Mouse (Mus musculus): ENCODE data around the gene Tpr.

Tpr gene

GRCm38 (mm10) chr1:150392638-150393487 is at the start of gene Tpr, which contains the start of gene Odr4:
Tpr (plus strand) TSS chr1:150392838.
Odr4 (minus strand) TSS chr1:150393080.
- peak; percentile 100 for DNase-seq (ENCODE audit: low read depth, low spot score)

DNA sequence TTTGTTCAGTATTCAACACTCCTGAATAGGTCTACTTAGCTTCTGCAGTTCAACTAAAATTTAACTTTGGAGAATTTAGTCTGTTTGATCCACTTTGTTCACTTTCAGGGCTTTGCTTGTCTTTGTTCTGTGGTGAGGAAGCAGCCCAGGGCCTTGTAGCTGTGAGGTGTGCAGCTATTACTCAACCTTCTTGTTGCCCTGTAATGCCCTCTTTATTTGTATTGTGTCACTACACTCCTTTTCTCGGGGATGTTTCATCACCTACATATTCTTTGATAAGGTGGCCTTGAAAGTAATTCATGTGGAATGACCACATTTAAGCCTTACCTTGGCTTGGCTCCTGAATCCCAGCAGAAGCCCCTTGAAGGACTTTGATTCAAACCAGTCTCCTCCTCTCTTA is 31.8 kb upstream of the Tpr start:
- DNase-seq (ENCODE audit: low read depth, low spot score) = no peak

DNA sequence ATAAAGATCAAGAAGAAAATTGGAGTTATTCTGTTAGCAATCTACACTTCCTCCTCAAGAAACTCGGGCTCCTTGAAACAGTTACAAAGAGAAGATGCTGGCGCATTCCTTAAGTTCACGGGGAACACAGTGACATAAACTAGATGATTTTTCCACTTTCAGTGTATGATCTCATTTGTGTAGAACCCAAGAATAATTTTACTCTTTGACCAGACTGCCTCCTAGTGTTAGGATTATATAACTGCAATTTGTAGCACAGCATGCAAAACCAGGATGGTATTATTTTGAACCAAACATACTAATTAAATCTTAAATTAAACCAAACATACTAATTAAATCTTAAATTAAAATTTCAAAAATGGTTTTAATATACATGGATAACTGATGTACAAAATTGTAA is 19.7 kb upstream of the Tpr start:
- peak; percentile 22 for DNase-seq (ENCODE audit: low read depth, low spot score)

DNA sequence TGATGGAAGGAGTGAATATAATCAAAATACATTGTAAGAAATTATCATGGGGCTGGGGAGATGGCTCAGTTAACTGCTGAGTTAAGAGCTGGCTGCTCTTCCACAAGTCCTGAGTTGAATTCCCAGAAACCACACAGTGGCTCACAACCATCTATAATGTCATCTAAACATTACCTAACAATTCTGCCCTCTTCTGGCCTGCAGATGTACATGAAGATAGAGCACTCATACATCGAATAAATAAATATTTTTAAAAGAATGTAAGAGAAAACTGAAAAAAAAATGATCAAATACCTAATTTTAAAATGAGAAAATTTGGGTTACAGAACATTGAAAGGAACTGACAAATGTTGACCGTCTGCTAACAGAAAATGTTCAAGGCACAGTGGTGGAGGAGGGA is 18.4 kb upstream of the Tpr start:
- no peak for DNase-seq (ENCODE audit: low read depth, low spot score)

DNA sequence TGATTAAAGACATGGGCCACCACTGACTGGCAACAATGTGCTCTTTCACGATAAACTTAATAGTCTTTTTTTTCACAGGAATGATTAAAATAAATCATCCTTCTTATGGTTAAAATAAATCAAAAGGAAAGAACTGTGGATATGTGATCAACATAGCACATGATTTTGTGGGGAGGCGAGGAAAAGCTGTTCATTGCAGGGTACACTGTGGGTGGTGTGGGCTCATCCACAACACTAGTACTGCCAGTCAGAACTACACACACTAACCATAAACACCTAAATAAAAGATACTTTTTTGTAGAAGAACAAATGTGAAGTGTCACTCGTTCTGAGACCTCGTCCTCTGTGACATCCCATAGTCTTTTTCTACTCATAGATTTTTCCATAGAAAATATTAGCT is 8.5 kb upstream of the Tpr start:
- DNase-seq (ENCODE audit: low read depth, low spot score) = no peak

DNA sequence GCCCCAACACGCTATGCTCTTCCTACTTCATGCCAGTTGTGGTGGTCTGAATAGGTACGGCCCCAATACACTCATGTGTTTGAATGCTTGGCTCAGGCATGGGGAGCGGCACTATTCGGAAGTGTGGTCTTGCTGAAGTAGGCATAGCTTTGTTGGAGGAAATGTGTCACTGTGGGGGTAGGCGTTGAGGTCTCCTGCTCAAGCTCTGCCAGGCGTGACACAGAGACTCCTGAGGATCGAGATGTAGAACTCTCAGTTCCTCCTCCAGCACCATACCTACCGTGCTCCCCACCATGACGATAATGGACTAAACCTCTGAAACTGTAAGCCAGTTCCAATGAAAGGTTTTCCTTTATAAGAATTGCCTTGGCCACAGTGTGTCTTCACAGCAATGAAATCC is 5.1 kb upstream of the Tpr start:
- no peak for DNase-seq (ENCODE audit: low read depth, low spot score)

DNA sequence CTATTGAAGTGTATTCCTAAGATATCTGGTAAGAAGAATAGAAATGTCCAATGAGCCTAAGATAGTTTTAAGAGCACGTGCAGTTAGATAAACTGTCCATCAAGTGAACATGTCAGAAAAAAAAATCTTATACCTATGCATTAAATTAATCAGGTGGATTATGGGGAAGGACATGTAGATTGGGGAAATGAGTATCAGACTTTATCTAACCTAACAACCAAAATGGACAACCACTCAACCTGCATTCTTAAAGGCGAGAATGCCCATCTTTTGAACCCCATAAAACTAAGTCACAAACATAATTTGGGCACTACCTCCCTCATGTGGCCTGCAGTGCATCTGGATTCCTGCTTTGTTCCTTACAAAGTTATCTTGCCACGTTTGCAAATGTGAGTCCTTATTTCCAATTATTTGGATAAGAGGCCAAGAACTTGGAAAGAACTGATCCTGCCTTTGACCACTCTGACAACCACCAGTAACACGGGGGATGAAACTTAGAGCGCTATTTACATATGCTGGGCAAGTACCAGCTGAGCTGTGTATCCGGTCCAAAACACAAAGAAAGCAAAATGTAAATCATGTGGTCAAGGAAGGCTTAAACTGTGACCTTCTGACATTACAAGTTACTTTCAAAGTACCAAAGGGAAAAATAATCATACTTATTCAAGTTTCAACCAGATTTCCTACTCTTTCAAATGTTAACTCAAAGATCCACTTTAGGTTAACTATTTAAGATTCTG is 3.1 kb upstream of the Tpr start:
- no peak for DNase-seq (ENCODE audit: low read depth, low spot score)

GRCm38 (mm10) chr1:150391931-150392637 is 554 bp upstream of the Tpr start:
- no peak for DNase-seq (ENCODE audit: low read depth, low spot score)

GRCm38 (mm10) chr1:150393488-150393852 is 832 bp downstream of the Tpr start:
- DNase-seq (ENCODE audit: low read depth, low spot score) = no peak

GRCm38 (mm10) chr1:150396001-150396400 is 3.4 kb downstream of the Tpr start:
- DNase-seq (ENCODE audit: low read depth, low spot score) = no peak

DNA sequence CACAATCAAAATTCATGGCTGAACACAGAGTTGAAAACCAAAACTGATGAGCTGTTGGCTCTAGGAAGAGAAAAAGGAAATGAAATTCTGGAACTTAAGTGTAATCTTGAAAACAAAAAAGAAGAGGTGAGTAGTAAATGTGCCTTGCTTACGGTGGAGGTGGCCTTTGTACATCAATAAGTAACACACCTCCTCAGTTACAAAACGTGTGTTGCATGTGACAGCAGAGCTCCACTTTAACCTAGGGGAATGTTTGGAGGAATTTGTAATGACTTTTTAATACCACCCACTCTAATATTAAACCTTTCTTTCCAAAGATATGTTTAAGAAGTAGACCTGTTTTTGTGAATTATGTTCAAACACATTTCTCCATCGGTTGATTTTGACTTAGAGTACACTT is 11.3 kb downstream of the Tpr start:
- DNase-seq (ENCODE audit: low read depth, low spot score) = no peak

DNA sequence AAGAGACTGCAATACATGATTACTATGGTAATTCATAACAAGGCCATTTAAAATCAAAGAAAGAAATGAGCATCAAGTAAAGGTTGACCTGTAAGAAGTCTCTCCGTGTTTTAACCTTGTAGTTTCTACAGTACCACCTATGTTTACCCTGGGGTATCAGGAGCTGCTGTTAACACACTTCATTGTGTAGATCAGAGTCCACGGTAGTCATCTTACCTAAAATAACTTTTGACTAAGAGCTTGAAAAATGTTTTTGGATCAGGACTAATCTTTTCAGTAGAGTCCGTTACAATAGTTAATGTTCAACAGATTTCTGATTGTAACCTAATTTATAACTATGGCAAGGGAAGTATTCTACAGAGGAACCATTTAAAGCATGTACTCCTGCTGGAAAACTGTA is 11.9 kb downstream of the Tpr start:
- DNase-seq (ENCODE audit: low read depth, low spot score) = no peak

DNA sequence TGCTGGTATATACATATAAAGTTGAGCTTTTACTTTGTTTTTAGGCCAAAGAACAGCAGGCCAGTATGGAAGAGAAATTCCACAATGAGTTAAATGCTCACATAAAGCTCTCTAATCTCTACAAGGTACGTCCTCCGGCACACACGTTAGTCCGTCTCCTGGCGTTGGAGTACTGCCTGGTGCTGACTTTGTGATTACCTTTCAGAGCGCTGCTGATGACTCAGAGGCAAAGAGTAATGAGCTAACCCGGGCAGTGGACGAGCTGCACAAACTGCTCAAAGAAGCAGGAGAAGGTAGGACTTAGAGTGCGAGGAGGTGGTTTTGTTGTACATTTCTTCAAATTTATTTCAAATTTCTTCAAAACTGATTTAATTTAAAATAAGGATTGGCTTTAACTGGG is 14.6 kb downstream of the Tpr start:
- DNase-seq (ENCODE audit: low read depth, low spot score) = no peak

GRCm38 (mm10) chr1:150409996-150410395 is 17.4 kb downstream of the Tpr start:
- DNase-seq (ENCODE audit: low read depth, low spot score) = no peak

- no peak for DNase-seq (ENCODE audit: low read depth, low spot score)
Measured at GRCm38 (mm10) chr1:150416006-150416405, 23.4 kb downstream of the Tpr start.

DNA sequence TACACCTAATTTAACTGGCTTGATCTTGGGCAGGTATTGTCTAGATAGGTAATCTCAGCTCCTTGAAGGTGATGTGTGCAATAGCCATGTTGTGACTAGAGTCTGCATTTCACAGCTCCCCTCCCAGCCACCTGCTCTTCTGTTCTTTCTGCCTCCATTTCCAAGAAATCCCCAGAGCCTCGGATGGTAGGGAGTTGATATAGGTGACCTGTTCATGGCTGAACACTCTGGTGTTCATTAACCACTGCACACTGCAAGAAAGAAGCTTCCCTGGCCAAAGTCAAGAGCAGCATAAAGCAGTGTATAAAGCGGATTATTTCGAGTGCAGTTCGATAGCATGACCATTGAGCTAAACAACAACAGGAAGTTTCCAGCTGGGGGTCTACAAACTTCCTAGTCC is 25.8 kb downstream of the Tpr start:
- DNase-seq (ENCODE audit: low read depth, low spot score) = no peak

DNA sequence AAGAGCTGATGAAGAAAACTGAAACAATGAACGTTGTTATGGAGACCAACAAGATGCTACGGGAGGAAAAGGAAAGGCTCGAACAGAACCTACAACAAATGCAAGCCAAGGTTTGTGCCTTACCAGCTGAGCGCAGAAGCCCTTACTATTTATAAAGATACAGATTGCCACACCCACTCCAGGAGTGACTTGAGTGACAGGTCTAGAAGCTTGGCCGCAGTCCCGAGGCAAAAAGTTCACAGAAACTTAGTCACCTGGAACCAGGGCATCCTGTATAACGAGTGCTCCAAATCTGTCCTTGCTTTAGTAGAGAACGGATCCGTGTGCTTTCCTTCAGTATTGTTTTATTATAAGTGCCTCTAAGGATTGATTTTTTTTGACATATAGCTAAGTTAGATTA is 33.0 kb downstream of the Tpr start:
- no peak for DNase-seq (ENCODE audit: low read depth, low spot score)

GRCm38 (mm10) chr1:150426216-150426615 is 33.6 kb downstream of the Tpr start:
- DNase-seq (ENCODE audit: low read depth, low spot score) = peak; percentile 81

- no peak for DNase-seq (ENCODE audit: low read depth, low spot score)
Measured at GRCm38 (mm10) chr1:150438641-150439040, 46.0 kb downstream of the Tpr start.

DNA sequence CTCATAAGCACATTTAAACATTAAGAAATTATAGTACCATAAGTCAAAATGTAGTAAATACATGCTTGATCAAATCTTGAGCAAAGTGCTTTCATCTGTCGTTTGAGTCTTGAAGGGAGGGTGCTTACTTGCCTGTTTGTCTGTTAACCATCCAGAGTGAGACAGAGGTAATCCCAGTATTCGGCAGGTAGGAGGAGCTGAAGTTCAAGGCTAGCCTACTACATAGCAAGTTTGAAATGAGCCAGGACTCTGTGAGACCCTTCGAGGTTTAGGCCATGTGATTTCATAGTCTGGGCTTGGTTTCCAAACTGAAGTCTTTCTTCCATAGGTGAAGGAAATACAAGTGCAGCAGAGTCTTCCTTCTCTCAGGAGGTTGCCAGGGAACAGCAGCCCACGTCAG is 49.1 kb downstream of the Tpr start:
- DNase-seq (ENCODE audit: low read depth, low spot score) = peak; percentile 72

DNA sequence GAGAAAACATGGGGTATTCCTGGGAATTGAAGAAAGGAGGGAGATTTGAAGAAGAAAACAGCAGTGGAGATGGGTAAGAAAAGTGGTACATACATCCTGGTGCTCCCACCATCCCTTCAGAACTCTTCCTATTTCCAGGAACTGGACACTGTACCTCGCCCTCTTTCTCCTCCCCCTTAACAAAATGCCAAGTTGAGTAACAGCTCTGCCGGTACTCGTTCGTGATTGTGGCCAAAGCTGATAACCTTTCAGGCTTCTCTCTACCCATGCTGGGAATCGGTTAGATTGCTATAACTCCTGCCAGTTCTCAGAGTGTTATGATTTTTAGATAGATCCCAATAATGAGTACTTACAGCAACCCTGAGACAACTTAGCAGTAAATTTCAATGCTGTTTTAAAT is 66.3 kb downstream of the Tpr start:
- no peak for DNase-seq (ENCODE audit: low read depth, low spot score)

- DNase-seq (ENCODE audit: low read depth, low spot score) = no peak
Measured at GRCm38 (mm10) chr1:150459599-150459998, 67.0 kb downstream of the Tpr start.
